Comparison of ENCODE assay signal across 29 mouse cellular contexts in the genomic region with DNA sequence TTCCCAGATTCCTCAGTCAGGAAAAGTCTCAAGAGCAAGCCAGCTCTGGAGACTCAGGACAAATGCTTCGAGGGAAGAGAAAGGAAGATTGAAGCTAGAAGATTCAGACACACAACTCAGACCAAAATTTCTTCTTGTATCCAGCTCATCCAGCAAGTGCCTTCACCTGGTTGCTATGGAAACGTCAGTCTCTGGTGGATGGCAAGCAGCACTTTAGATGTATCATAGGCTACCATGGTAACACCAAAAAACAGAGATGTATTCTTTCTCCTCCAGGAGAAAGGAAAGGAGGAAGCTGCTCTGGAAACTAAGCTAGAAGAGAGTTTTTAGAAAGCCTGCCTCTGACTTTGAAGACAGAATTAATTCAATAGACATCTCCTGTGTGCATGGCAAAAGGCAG. TPM values are rescaled to one million over a fixed set of nuclear protein-coding genes. Genes with fewer than 3 reads are reported as not detected.
DNase-seq lines count a peak whose midpoint lies in the region; ATAC-seq and TF ChIP-seq lines count a peak whose summit lies in the region.
"Had no signal": no experiment of that assay in that cellular context is flagged by ENCODE, and none has a peak within 500 bp of the region (broad histone marks: within the 10 kb centered on the region; RNA-seq: fewer than 3 reads in every experiment).

No protein-coding gene starts in this region.

- no peak for TF ChIP-seq EP300 in MEL (IDR thresholded peaks at IDR 0.05; ENCODE audit: low read depth in 1 of 2, low read length in 2 of 2)

- no peak overlapping the region for H3K27ac ChIP-seq in forebrain, embryonic 16.5 days (ENCODE audit: low read length)
- no peak overlapping the region for H3K27ac ChIP-seq in forebrain, embryonic 11.5 days (ENCODE audit: low read depth, low read length)
- H3K27ac ChIP-seq in midbrain, embryonic 14.5 days (replicated peaks; ENCODE audit: low read depth, low read length) = no peak overlapping the region
- H3K27ac ChIP-seq in midbrain, embryonic 11.5 days (ENCODE audit: low read depth, low read length) = no peak overlapping the region
- no peak overlapping the region for H3K27ac ChIP-seq in MEL (ENCODE audit: control insufficient read depth, low read depth, low read length)
- peak overlapping the region; percentile 47; the same call in 1 of the 2 replicates for H3K27ac ChIP-seq in midbrain, postnatal 0 days (ENCODE audit: low read depth, low read length)
- H3K27ac ChIP-seq: embryonic facial prominence, embryonic 10.5 days; embryonic facial prominence, embryonic 13.5 days; forebrain, embryonic 13.5 days; heart, adult 2 months; heart, embryonic 10.5 days; heart, embryonic 13.5 days; hindbrain, embryonic 15.5 days had no signal

- no peaks in the 10 kb centered on the region for H3K36me3 ChIP-seq in forebrain, embryonic 16.5 days (ENCODE audit: control insufficient read depth, insufficient read depth)
- H3K36me3 ChIP-seq in forebrain, embryonic 11.5 days (ENCODE audit: control insufficient read depth, insufficient read depth, low read length) = no peaks in the 10 kb centered on the region
- H3K36me3 ChIP-seq in midbrain, embryonic 14.5 days (ENCODE audit: control insufficient read depth, insufficient read depth, low read length) = no peaks in the 10 kb centered on the region
- H3K36me3 ChIP-seq in midbrain, embryonic 11.5 days (ENCODE audit: control insufficient read depth, insufficient read depth, low read length) = no peaks in the 10 kb centered on the region
- peaks cover 0 to 19% of the 10 kb centered on the region in 2 experiments; a peak in 2 of 4 replicates for H3K36me3 ChIP-seq in MEL (ENCODE audit: control insufficient read depth in 1 of 2, insufficient read depth in 2 of 2, low read length in 2 of 2)
- H3K36me3 ChIP-seq in midbrain, postnatal 0 days (ENCODE audit: insufficient read depth, low read length) = no peaks in the 10 kb centered on the region
- H3K36me3 ChIP-seq: embryonic facial prominence, embryonic 10.5 days; embryonic facial prominence, embryonic 13.5 days; heart, embryonic 10.5 days; heart, embryonic 13.5 days; hindbrain, embryonic 15.5 days had no signal

- no peak for TF ChIP-seq POLR2A in MEL (IDR thresholded peaks at IDR 0.05; ENCODE audit: control insufficient read depth in 1 of 2, insufficient read depth in 1 of 2, low read depth in 1 of 2, low read length in 2 of 2, poor library complexity in 1 of 2)

- H3K4me3 ChIP-seq in forebrain, embryonic 16.5 days (replicated peaks; ENCODE audit: low read length) = no peak overlapping the region
- H3K4me3 ChIP-seq in forebrain, embryonic 11.5 days (ENCODE audit: low read depth, low read length) = no peak overlapping the region
- no peak overlapping the region for H3K4me3 ChIP-seq in midbrain, embryonic 14.5 days (replicated peaks; ENCODE audit: low read depth, low read length)
- no peak overlapping the region for H3K4me3 ChIP-seq in midbrain, embryonic 11.5 days (ENCODE audit: low read depth, low read length)
- no peak overlapping the region for H3K4me3 ChIP-seq in MEL (ENCODE audit: control insufficient read depth in 1 of 2, insufficient read depth in 1 of 2, low read depth in 2 of 2, low read length in 2 of 2)
- no peak overlapping the region for H3K4me3 ChIP-seq in midbrain, postnatal 0 days (ENCODE audit: low read depth, low read length)
- H3K4me3 ChIP-seq: embryonic facial prominence, embryonic 10.5 days; embryonic facial prominence, embryonic 13.5 days; erythroblast, embryonic 14.5 days; forebrain, embryonic 13.5 days; heart, adult 2 months; heart, embryonic 10.5 days; heart, embryonic 13.5 days; hindbrain, embryonic 15.5 days had no signal

- no peak for TF ChIP-seq RAD21 in MEL (IDR thresholded peaks at IDR 0.05; ENCODE audit: low read depth, low read length)

- H3K79me2 ChIP-seq in MEL (ENCODE audit: control insufficient read depth, insufficient read depth, low read length, poor library complexity) = no peaks in the 10 kb centered on the region

- DNase-seq in forebrain, embryonic 11.5 days (ENCODE audit: low spot score) = no peak
- peak; percentile 54 for DNase-seq in midbrain, embryonic 14.5 days
- DNase-seq in midbrain, embryonic 11.5 days (ENCODE audit: low spot score, missing footprints) = no peak
- DNase-seq in MEL (ENCODE audit: low read depth, low spot score) = peak; percentile 38
- peak; percentile 63 for DNase-seq in midbrain, postnatal 0 days (ENCODE audit: low spot score)
- DNase-seq in left cerebral cortex, adult 18-20 months (ENCODE audit: low spot score in 2 of 2) = no peak
- DNase-seq: adrenal gland, postnatal 10 days; adrenal gland, postnatal 36 days; cerebellum, adult 11-12 months; cerebellum, adult 8-10 months; cerebellum, postnatal 10 days; cerebellum, postnatal 36 days; embryo, embryonic 11 days; gastrocnemius, postnatal 10 days; gastrocnemius, postnatal 36 days; heart, adult 2 months; heart, postnatal 14 days; heart, postnatal 4 days had no signal

- no peaks in the 10 kb centered on the region for H3K9me3 ChIP-seq in forebrain, embryonic 16.5 days (ENCODE audit: control insufficient read depth, low read length)
- H3K9me3 ChIP-seq in forebrain, embryonic 11.5 days (ENCODE audit: control insufficient read depth, low read length) = no peaks in the 10 kb centered on the region
- H3K9me3 ChIP-seq in midbrain, embryonic 14.5 days (ENCODE audit: control insufficient read depth, low read length) = no peaks in the 10 kb centered on the region
- no peaks in the 10 kb centered on the region for H3K9me3 ChIP-seq in midbrain, embryonic 11.5 days (ENCODE audit: control insufficient read depth, low read length)
- no peaks in the 10 kb centered on the region for H3K9me3 ChIP-seq in MEL (replicated peaks; ENCODE audit: insufficient read depth, low read length)
- no peaks in the 10 kb centered on the region for H3K9me3 ChIP-seq in midbrain, postnatal 0 days (ENCODE audit: low read length)
- H3K9me3 ChIP-seq: embryonic facial prominence, embryonic 10.5 days; embryonic facial prominence, embryonic 13.5 days; forebrain, embryonic 13.5 days; heart, embryonic 10.5 days; heart, embryonic 13.5 days; hindbrain, embryonic 15.5 days had no signal

- H3K4me2 ChIP-seq in forebrain, embryonic 16.5 days (ENCODE audit: low read length) = no peak overlapping the region
- H3K4me2 ChIP-seq in forebrain, embryonic 11.5 days (ENCODE audit: low read depth, low read length, severe bottlenecking) = no peak overlapping the region
- H3K4me2 ChIP-seq in midbrain, embryonic 14.5 days (ENCODE audit: low read length) = no peak overlapping the region
- no peak overlapping the region for H3K4me2 ChIP-seq in midbrain, embryonic 11.5 days
- H3K4me2 ChIP-seq in midbrain, postnatal 0 days (ENCODE audit: low read depth, low read length, poor library complexity, severe bottlenecking) = 0 out of 2 replicates have a peak overlapping the region, but pooled peaks have one; percentile 12
- H3K4me2 ChIP-seq: embryonic facial prominence, embryonic 13.5 days; forebrain, embryonic 13.5 days; heart, embryonic 13.5 days; hindbrain, embryonic 15.5 days had no signal

- H3K9ac ChIP-seq in forebrain, embryonic 16.5 days (replicated peaks; ENCODE audit: low read depth, low read length) = no peak overlapping the region
- H3K9ac ChIP-seq in forebrain, embryonic 11.5 days (ENCODE audit: low read length) = no peak overlapping the region
- H3K9ac ChIP-seq in midbrain, embryonic 14.5 days (replicated peaks; ENCODE audit: low read length) = no peak overlapping the region
- H3K9ac ChIP-seq in midbrain, embryonic 11.5 days (ENCODE audit: low read length) = no peak overlapping the region
- no peak overlapping the region for H3K9ac ChIP-seq in MEL (ENCODE audit: control insufficient read depth, low read depth, low read length, poor library complexity, severe bottlenecking)
- H3K9ac ChIP-seq in midbrain, postnatal 0 days (replicated peaks; ENCODE audit: low read length, poor library complexity, severe bottlenecking) = no peak overlapping the region
- H3K9ac ChIP-seq: embryonic facial prominence, embryonic 13.5 days; forebrain, embryonic 13.5 days; heart, embryonic 13.5 days; hindbrain, embryonic 15.5 days had no signal

- ATAC-seq in forebrain, embryonic 16.5 days = 0 out of 2 replicates have a peak, but pooled peaks have one; percentile 38
- no peak for ATAC-seq in forebrain, embryonic 11.5 days (replicated peaks; ENCODE audit: low FRiP score)
- no peak for ATAC-seq in midbrain, embryonic 14.5 days (ENCODE audit: low FRiP score, low TSS enrichment)
- ATAC-seq in midbrain, embryonic 11.5 days (ENCODE audit: low FRiP score) = no peak
- ATAC-seq in midbrain, postnatal 0 days (ENCODE audit: low FRiP score) = no peak; the same call in 1 of the 2 replicates
- ATAC-seq: forebrain, embryonic 13.5 days; Patski had no signal

- H3K4me1 ChIP-seq in forebrain, embryonic 16.5 days (replicated peaks; ENCODE audit: control insufficient read depth, insufficient read depth, low read length) = no peaks in the 10 kb centered on the region
- no peaks in the 10 kb centered on the region for H3K4me1 ChIP-seq in forebrain, embryonic 11.5 days (replicated peaks; ENCODE audit: control insufficient read depth, insufficient read depth, low read length)
- H3K4me1 ChIP-seq in midbrain, embryonic 14.5 days (ENCODE audit: control insufficient read depth, insufficient read depth, low read length) = no peaks in the 10 kb centered on the region
- no peaks in the 10 kb centered on the region for H3K4me1 ChIP-seq in midbrain, embryonic 11.5 days (ENCODE audit: control insufficient read depth, insufficient read depth, low read length)
- H3K4me1 ChIP-seq in MEL (ENCODE audit: control insufficient read depth in 1 of 2, insufficient read depth in 2 of 2, low read length in 2 of 2) = peaks cover 8 to 27% of the 10 kb centered on the region in 2 experiments
- H3K4me1 ChIP-seq in midbrain, postnatal 0 days (ENCODE audit: insufficient read depth, low read length) = no peaks in the 10 kb centered on the region
- H3K4me1 ChIP-seq: embryonic facial prominence, embryonic 10.5 days; embryonic facial prominence, embryonic 13.5 days; forebrain, embryonic 13.5 days; heart, embryonic 10.5 days; heart, embryonic 13.5 days had no signal

- WGBS in forebrain, embryonic 16.5 days = 70% methylated on average over 2 of the region's 2 CpGs
- 84% methylated on average over 2 of the region's 2 CpGs for WGBS in forebrain, embryonic 11.5 days
- WGBS in midbrain, embryonic 14.5 days = 67% methylated on average over 2 of the region's 2 CpGs
- 65% methylated on average over 2 of the region's 2 CpGs for WGBS in midbrain, embryonic 11.5 days
- WGBS in midbrain, postnatal 0 days = 61% methylated on average over 2 of the region's 2 CpGs

- H3K27me3 ChIP-seq in forebrain, embryonic 16.5 days (replicated peaks; ENCODE audit: control insufficient read depth, insufficient read depth, low read length) = no peaks in the 10 kb centered on the region
- no peaks in the 10 kb centered on the region for H3K27me3 ChIP-seq in forebrain, embryonic 11.5 days (ENCODE audit: control insufficient read depth, insufficient read depth, low read length)
- no peaks in the 10 kb centered on the region for H3K27me3 ChIP-seq in midbrain, embryonic 14.5 days (ENCODE audit: control insufficient read depth, insufficient read depth, low read length)
- no peaks in the 10 kb centered on the region for H3K27me3 ChIP-seq in midbrain, embryonic 11.5 days (ENCODE audit: control insufficient read depth, insufficient read depth, low read length)
- H3K27me3 ChIP-seq in MEL (ENCODE audit: control insufficient read depth in 1 of 2, insufficient read depth in 2 of 2, low read length in 2 of 2) = no peaks in the 10 kb centered on the region
- no peaks in the 10 kb centered on the region for H3K27me3 ChIP-seq in midbrain, postnatal 0 days (ENCODE audit: insufficient read depth, low read length)
- H3K27me3 ChIP-seq: embryonic facial prominence, embryonic 13.5 days; forebrain, embryonic 13.5 days; heart, embryonic 13.5 days; hindbrain, embryonic 15.5 days; Patski had no signal

- no peak for TF ChIP-seq CTCF in MEL (IDR thresholded peaks at IDR 0.05 in 2 of 3, conservative IDR thresholded peaks at IDR 0.05 in 1 of 3; ENCODE audit: control insufficient read depth in 1 of 3, insufficient read depth in 1 of 3, low read depth in 2 of 3, low read length in 3 of 3, poor library complexity in 1 of 3, severe bottlenecking in 1 of 3)
- no peak for TF ChIP-seq CTCF in midbrain, postnatal 0 days (IDR thresholded peaks at IDR 0.05)

RNA-seq across cellular contexts. Expression of a gene that starts 11.8 kb away (rescaled TPM):
- polyA plus RNA-seq in forebrain, embryonic 16.5 days (2015; fragmentation: Nextera tagmentation; extraction: Ambion mirVana) = 21.0 and 27.7 TPM in 2 replicates
- polyA plus RNA-seq in forebrain, embryonic 11.5 days (2014; fragmentation: Nextera tagmentation; extraction: Ambion mirVana) = 18.8 and 19.8 TPM in 2 replicates
- polyA plus RNA-seq in midbrain, embryonic 14.5 days (2014; fragmentation: Nextera tagmentation; extraction: Ambion mirVana) = 37.2 and 44.6 TPM in 2 replicates
- polyA plus RNA-seq in midbrain, embryonic 11.5 days (2014; fragmentation: Nextera tagmentation; extraction: Ambion mirVana) = 33.6 and 34.4 TPM in 2 replicates
- total RNA-seq in MEL (2012; rRNA removed) = 28.6 and 38.8 TPM in 2 replicates
- 1 to 10 TPM in 1 of 2 experiments, not detected in 1; 4.8 TPM for polyA plus RNA-seq in MEL (2012; ENCODE audit: insufficient read depth in 1 of 2, insufficient read length in 2 of 2, low read depth in 1 of 2, low replicate concordance in 2 of 2, missing spikeins in 1 of 2)
- total RNA-seq in midbrain, postnatal 0 days (2014; rRNA removed) = 35.6 and 47.4 TPM in 2 replicates
- 33.0 and 34.0 TPM in 2 replicates for polyA plus RNA-seq in midbrain, postnatal 0 days (2015; fragmentation: Nextera tagmentation; extraction: Ambion mirVana)
- 1 to 10 TPM; 4.2 to 7.5 TPM for total RNA-seq in left cerebral cortex, adult 18-20 months (2021)
- total RNA-seq: gastrocnemius, adult 18-20 months; gastrocnemius, postnatal 36 days; granulocyte monocyte progenitor cell, adult 5-6 weeks; heart, adult 2 months; heart, postnatal 14 days had no signal
- polyA plus RNA-seq: erythroblast, embryonic 14.5 days; heart, adult 2 months had no signal

RNA-seq across cellular contexts. Expression of a gene that starts 23.8 kb away (rescaled TPM):
- polyA plus RNA-seq in forebrain, embryonic 16.5 days (2015; fragmentation: Nextera tagmentation; extraction: Ambion mirVana) = 30.8 and 34.3 TPM in 2 replicates
- 28.8 and 29.9 TPM in 2 replicates for polyA plus RNA-seq in forebrain, embryonic 11.5 days (2014; fragmentation: Nextera tagmentation; extraction: Ambion mirVana)
- polyA plus RNA-seq in midbrain, embryonic 14.5 days (2014; fragmentation: Nextera tagmentation; extraction: Ambion mirVana) = 26.1 and 27.5 TPM in 2 replicates
- polyA plus RNA-seq in midbrain, embryonic 11.5 days (2014; fragmentation: Nextera tagmentation; extraction: Ambion mirVana) = 15.8 and 19.5 TPM in 2 replicates
- total RNA-seq in MEL (2012; rRNA removed) = 53.6 and 55.4 TPM in 2 replicates
- 100 to 1,000 TPM in 1 of 2 experiments, not detected in 1; 110 TPM for polyA plus RNA-seq in MEL (2012; ENCODE audit: insufficient read depth in 1 of 2, insufficient read length in 2 of 2, low read depth in 1 of 2, low replicate concordance in 2 of 2, missing spikeins in 1 of 2)
- total RNA-seq in midbrain, postnatal 0 days (2014; rRNA removed) = 40.2 and 42.1 TPM in 2 replicates
- polyA plus RNA-seq in midbrain, postnatal 0 days (2015; fragmentation: Nextera tagmentation; extraction: Ambion mirVana) = 29.7 and 31.9 TPM in 2 replicates
- total RNA-seq in left cerebral cortex, adult 18-20 months (2021) = 10 to 100 TPM; 21.1 to 22.2 TPM

RNA-seq across cellular contexts. Expression of a gene that starts 29.6 kb away (rescaled TPM):
- polyA plus RNA-seq in forebrain, embryonic 16.5 days (2015; fragmentation: Nextera tagmentation; extraction: Ambion mirVana) = 105 and 108 TPM in 2 replicates
- 142 and 151 TPM in 2 replicates for polyA plus RNA-seq in forebrain, embryonic 11.5 days (2014; fragmentation: Nextera tagmentation; extraction: Ambion mirVana)
- 76.9 and 92.5 TPM in 2 replicates for polyA plus RNA-seq in midbrain, embryonic 14.5 days (2014; fragmentation: Nextera tagmentation; extraction: Ambion mirVana)
- polyA plus RNA-seq in midbrain, embryonic 11.5 days (2014; fragmentation: Nextera tagmentation; extraction: Ambion mirVana) = 137 and 139 TPM in 2 replicates
- 170 and 192 TPM in 2 replicates for total RNA-seq in MEL (2012; rRNA removed)
- 100 to 1,000 TPM in 1 of 2 experiments, not detected in 1; 167 TPM for polyA plus RNA-seq in MEL (2012; ENCODE audit: insufficient read depth in 1 of 2, insufficient read length in 2 of 2, low read depth in 1 of 2, low replicate concordance in 2 of 2, missing spikeins in 1 of 2)
- 79.6 and 92.9 TPM in 2 replicates for total RNA-seq in midbrain, postnatal 0 days (2014; rRNA removed)
- polyA plus RNA-seq in midbrain, postnatal 0 days (2015; fragmentation: Nextera tagmentation; extraction: Ambion mirVana) = 83.4 and 85.2 TPM in 2 replicates
- total RNA-seq in left cerebral cortex, adult 18-20 months (2021) = 10 to 100 TPM; 48.8 to 49.7 TPM

RNA-seq across cellular contexts. Expression of a gene that starts 56.3 kb away (rescaled TPM):
- polyA plus RNA-seq in forebrain, embryonic 16.5 days (2015; fragmentation: Nextera tagmentation; extraction: Ambion mirVana) = 49.4 and 62.3 TPM in 2 replicates
- polyA plus RNA-seq in forebrain, embryonic 11.5 days (2014; fragmentation: Nextera tagmentation; extraction: Ambion mirVana) = 70.7 and 71.6 TPM in 2 replicates
- polyA plus RNA-seq in midbrain, embryonic 14.5 days (2014; fragmentation: Nextera tagmentation; extraction: Ambion mirVana) = 36.2 and 58.5 TPM in 2 replicates
- polyA plus RNA-seq in midbrain, embryonic 11.5 days (2014; fragmentation: Nextera tagmentation; extraction: Ambion mirVana) = 57.4 and 57.5 TPM in 2 replicates
- 19.4 and 20.1 TPM in 2 replicates for total RNA-seq in MEL (2012; rRNA removed)
- polyA plus RNA-seq in MEL (2012; ENCODE audit: insufficient read depth in 1 of 2, insufficient read length in 2 of 2, low read depth in 1 of 2, low replicate concordance in 2 of 2, missing spikeins in 1 of 2) = 10 to 100 TPM in 1 of 2 experiments, not detected in 1; 29.9 TPM
- total RNA-seq in midbrain, postnatal 0 days (2014; rRNA removed) = 46.4 and 48.9 TPM in 2 replicates
- 40.6 and 41.8 TPM in 2 replicates for polyA plus RNA-seq in midbrain, postnatal 0 days (2015; fragmentation: Nextera tagmentation; extraction: Ambion mirVana)
- total RNA-seq in left cerebral cortex, adult 18-20 months (2021) = 10 to 100 TPM; 12.0 to 12.6 TPM
- total RNA-seq: granulocyte monocyte progenitor cell, adult 5-6 weeks had no signal

Comparison
In these comparisons a context has a peak if more than half of its experiments do, and no peak if none do; other contexts are left out.
1. DNase-seq: peak in midbrain, embryonic 14.5 days (single experiment), MEL (single experiment) and midbrain, postnatal 0 days (single experiment); none in forebrain, embryonic 11.5 days (single experiment), midbrain, embryonic 11.5 days (single experiment) and left cerebral cortex, adult 18-20 months (0 of 2).